Mouse (Mus musculus) T-helper 17 cell (primary cell): Measurements from ENCODE around the gene Rest.

Source experiments
- in situ Hi-C, 2 experiments: fragments of 300-600 bp; cut with MboI, MseI; formaldehyde crosslinking; loops; 1 replicate in 1 of 2; 2 replicates in 1 of 2; pipeline ENCODE4 v1.15.1; 2025; ENCODE audit warnings: high pct_unique_total_duplicates in 2 of 2

The Rest gene

DNA sequence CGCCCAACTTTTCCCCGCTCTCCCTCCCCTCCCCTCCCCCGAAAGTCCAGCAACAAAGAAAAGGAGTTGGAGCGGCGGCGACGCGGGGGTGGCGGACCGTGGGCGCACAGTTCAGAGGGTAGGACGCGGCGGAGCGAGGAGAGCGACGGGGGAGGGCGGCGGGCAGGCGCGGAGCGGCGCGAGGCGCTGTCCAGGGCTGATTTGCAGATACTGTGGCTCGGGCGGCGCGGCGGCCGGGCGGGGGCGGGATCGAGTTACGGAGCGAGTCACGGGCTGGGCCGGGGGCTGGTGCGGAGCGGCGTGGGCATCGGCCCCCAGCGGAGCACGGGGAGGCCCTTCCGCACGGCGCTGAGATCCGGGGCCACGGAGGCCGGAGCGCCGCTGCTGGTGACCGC, 377 bp downstream of the Rest start:
- in situ Hi-C loops: no loop called here

GRCm38 (mm10) chr5:77266066-77266885, 985 bp downstream of the Rest start:
- in situ Hi-C loops: no loop called here

GRCm38 (mm10) chr5:77266886-77267401, 1.7 kb downstream of the Rest start:
- in situ Hi-C loops: no loop called here

GRCm38 (mm10) chr5:77267441-77267840, 2.1 kb downstream of the Rest start:
- in situ Hi-C loops: no loop called here

- in situ Hi-C loops: no loop called here
Measured at GRCm38 (mm10) chr5:77267957-77268624, 2.8 kb downstream of the Rest start.

DNA sequence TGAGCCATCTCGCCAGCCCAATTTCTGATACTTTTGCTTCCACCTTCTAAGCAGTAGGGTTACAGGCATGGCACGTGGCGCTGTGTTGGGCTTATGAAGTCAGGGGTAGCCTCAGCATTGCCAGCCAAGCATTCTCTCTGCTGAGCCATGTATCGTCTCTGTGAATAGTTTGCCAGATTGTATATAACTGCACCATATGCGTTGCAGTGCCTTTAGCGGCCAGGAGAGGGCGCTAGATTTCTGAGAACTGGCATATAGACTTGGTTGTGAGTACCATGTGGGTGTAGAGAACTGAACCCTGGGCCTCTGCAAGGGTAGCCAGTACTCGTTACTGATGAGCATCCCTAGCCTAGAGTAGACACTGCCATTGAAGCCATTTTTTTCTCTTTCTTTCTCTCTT, 4.1 kb downstream of the Rest start:
- in situ Hi-C loops: no loop called here

DNA sequence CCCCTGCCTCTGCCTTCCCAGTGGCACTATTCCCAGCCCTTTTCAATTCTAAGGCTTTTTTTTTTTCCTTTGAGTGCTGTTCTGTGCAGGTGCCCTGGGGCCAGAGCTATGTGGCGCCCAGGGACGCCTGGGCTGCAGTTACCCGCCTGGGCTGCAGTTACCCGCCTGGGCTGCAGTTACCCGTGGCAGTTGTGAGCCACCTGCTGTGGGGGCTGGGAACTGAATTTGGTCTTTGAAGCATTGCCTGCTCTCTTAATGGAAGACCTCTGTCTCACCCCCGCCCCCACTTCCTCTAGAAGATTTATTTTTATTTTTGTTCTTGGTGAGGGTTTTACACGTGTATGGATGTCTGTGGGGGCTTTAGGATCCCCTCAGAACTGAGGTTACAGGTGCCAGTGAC, 7.9 kb downstream of the Rest start:
- in situ Hi-C loops: no loop called here

- in situ Hi-C loops: no loop called here
Measured at GRCm38 (mm10) chr5:77275950-77276349, 10.7 kb downstream of the Rest start.

DNA sequence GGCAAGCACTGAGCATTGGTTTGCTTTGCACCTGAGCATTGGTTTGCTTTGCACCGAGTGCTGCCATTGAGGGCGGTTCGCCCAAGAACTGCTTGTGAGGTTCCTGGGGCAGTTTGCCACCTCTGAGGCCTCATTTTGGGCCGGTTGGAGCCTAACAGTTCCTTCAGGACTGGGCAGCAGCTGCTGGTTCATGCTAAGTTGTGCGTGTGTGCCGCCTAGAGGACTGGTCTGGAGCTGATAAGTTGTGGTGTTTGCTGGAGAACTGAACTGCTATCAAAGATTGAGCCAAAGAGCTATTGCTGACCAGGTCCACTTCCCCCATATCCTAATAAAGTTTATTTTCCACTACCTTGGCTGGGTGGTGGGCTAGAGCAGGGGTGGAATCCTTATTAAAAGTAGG, 11.9 kb downstream of the Rest start:
- in situ Hi-C loops: no loop called here

DNA sequence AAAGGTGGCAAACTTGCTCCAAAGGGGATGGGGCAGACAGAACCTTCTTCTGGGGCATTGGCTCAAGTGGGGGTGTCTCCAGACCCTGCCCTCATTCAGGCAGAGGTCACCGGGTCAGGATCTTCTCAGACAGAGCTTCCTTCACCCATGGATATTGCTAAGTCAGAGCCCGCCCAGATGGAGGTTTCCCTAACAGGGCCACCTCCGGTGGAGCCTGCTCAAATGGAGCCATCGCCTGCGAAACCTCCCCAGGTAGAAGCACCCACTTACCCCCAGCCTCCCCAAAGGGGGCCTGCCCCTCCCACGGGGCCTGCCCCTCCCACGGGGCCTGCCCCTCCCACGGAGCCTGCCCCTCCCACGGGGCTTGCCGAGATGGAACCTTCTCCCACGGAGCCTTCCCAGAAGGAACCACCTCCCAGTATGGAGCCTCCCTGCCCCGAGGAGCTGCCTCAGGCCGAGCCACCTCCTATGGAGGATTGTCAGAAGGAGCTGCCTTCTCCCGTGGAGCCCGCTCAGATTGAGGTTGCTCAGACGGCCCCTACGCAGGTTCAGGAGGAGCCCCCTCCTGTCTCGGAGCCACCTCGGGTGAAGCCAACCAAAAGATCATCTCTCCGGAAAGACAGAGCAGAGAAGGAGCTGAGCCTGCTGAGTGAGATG, 16.4 kb downstream of the Rest start:
- in situ Hi-C loops: no loop called here

GRCm38 (mm10) chr5:77282242-77282641, 17.0 kb downstream of the Rest start:
- in situ Hi-C loops: no loop called here

DNA sequence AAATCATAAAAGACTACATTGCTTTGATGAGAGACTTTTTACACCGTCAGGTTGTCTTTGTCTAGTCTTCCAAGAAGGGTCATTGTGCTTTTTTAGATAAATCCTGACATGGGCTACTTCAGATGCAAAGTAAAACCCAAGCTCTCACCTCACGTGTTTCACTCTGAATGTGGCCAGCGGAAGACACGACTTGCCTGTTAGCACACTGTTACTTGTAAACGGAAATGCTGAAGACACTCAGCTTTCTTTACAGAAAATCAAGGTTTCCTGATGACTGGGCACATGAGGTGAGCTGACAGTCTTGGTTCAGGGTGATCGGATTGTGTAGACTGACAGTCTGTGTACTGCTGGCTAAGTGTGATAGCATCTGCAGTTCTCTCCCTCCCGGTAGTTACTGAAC, 20.4 kb downstream of the Rest start:
- in situ Hi-C loops: no loop called here

GRCm38 (mm10) chr5:77286904-77287303, 21.6 kb downstream of the Rest start:
- in situ Hi-C loops: no loop called here

- in situ Hi-C loops: no loop called here
Measured at GRCm38 (mm10) chr5:77287901-77288300, 22.6 kb downstream of the Rest start.

GRCm38 (mm10) chr5:77289686-77290085, 24.4 kb downstream of the Rest start:
- in situ Hi-C loops: no loop called here

GRCm38 (mm10) chr5:77290606-77291005, 25.3 kb downstream of the Rest start:
- in situ Hi-C loops: no loop called here

DNA sequence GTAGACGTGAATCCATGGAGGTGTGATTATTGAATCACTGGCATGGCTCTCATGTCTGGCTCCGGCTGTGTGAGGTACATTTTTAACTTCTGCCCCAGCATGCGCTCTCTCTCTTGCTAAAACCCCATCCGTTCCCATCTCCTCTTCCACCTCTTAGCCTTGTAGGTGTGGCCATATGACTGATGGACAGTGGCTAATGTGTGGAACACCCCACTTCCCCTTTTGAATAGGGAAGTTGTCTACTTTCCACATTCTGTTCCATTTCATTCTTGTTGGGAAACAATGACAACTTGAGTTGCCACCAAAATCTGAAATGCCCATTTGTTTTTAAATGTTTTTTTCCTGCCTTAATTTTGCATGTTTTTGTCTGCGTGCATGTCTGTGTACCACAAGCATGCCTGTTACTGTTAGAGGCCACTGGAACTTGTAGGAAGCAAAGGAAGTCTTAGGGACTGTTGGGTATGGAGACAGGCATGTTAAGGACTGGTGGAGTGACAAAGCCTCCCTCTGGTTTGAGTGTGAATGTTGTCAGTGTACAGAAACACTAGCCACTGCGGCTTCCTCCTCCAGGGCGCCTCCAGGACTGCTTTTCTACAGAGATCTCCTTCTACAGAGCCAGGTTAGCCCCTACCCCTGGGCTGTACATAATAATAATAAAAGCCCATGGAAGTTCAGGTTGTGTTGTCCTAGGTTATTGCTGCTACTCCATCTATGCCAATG, 27.7 kb downstream of the Rest start:
- in situ Hi-C loops: no loop called here

DNA sequence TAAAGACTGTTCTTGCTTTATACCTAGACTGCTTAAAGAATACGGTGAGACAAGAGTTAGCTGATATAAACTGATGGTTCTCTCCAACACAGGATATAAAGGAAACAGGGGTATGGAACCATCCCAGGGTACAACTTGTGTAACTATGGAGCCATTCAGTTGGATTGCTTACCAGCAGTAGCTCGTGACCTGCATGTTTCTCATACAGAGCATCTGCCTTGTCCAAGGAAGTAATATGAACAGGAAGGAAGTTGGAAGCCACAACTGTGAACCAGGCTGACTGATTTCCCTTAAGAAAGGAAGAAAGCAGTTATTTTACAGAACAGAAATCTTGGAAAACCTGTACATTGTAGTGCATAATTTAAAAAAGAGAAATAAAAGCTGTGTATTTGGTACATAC, 34.2 kb downstream of the Rest start:
- in situ Hi-C loops: no loop called here

DNA sequence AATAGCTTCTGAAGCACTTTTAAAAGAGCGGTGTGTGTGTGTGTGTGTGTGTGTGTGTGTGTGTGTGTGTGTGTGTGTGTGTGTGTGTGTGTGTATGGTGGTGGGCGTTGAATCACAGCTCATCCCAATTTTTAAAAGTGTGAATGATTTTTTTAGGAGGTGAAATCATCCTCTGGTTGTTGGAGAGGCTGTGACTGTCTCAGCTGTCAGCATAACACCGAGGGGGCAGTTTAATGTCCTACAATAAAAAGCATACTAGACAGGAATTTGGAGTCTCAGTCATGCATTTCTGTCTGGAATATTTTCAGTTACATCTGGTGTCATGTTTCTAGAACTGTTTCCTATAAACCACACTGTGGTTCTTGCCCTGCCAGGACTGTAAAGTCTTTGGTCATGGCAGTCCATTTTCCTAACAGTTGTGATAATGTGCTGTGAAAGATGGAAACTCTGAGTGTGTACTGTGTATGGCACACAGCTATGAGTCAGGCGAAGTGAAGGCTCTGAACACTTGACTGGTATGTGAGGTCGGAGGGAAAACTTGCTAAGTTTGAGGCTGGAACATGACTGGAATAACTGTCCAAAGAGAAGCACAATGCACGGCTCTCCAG, 36.1 kb downstream of the Rest start:
- in situ Hi-C loops: no loop called here

GRCm38 (mm10) chr5:77307821-77308553, 42.7 kb downstream of the Rest start:
- in situ Hi-C loops: no loop called here
